Mouse (Mus musculus) hindbrain, embryonic 14.5 days (tissue): ENCODE measurements around the gene Txndc15. TPM values are rescaled to one million over a fixed set of nuclear protein-coding genes. Genes with fewer than 3 reads are reported as not detected.

Source experiments
- ATAC-seq: fragments of 200-750 bp; cut with Nextera tagmentation; 2 replicates; pipeline ENCODE4 v1.8.0; 2017; ENCODE audit warnings: moderate number of reproducible peaks, mild to moderate bottlenecking, moderate TSS enrichment, moderate library complexity; ENCODE audit not compliant: low FRiP score
- DNase-seq: peaks from one replicate; pipeline ENCODE4 v3.0.0-alpha.2; 2015; ENCODE audit warnings: low spot score
- H3K27ac ChIP-seq: fragments of 300-500 bp; sonication (generic); 2 replicates; pipeline ENCODE4 v1.5.1; 2014; ENCODE audit warnings: mild to moderate bottlenecking, moderate library complexity
- H3K27me3 ChIP-seq: fragments of 300-500 bp; sonication (generic); 2 replicates; pipeline ENCODE4 v1.6.1; 2014; ENCODE audit warnings: mild to moderate bottlenecking, low read length, mixed read lengths; ENCODE audit not compliant: control insufficient read depth, insufficient read depth
- H3K36me3 ChIP-seq: fragments of 300-500 bp; sonication (generic); replicated peaks from 2 replicates; pipeline ENCODE4 v1.6.1; 2014; ENCODE audit not compliant: control insufficient read depth, insufficient read depth
- H3K4me1 ChIP-seq: fragments of 300-500 bp; sonication (generic); replicated peaks from 2 replicates; pipeline ENCODE4 v1.6.1; 2014; ENCODE audit warnings: antibody characterized with exemption, low read length, mixed read lengths; ENCODE audit not compliant: control insufficient read depth, insufficient read depth
- H3K4me2 ChIP-seq: fragments of 300-500 bp; sonication (generic); replicated peaks from 2 replicates; pipeline ENCODE4 v1.6.1; 2014; ENCODE audit warnings: mild to moderate bottlenecking, moderate library complexity
- H3K4me3 ChIP-seq: fragments of 300-500 bp; sonication (generic); replicated peaks from 2 replicates; pipeline ENCODE4 v1.5.1; 2014; ENCODE audit warnings: mild to moderate bottlenecking, low read length
- H3K9ac ChIP-seq: fragments of 300-500 bp; sonication (generic); 2 replicates; pipeline ENCODE4 v1.6.1; 2014
- H3K9me3 ChIP-seq: fragments of 300-500 bp; sonication (generic); 2 replicates; pipeline ENCODE4 v1.6.1; 2016; ENCODE audit warnings: low read length; ENCODE audit not compliant: control insufficient read depth
- WGBS: fragments of 180-500 bp; shearing (Covaris S2); extraction: QIAGEN DNeasy Blood & Tissue Kit; methylation state at CpG from one replicate; pipeline ENCODE4 v1.1.7; 2014; 5-methylcytosine and 5-hydroxymethylcytosine counted together
- polyA plus RNA-seq: library from polyadenylated mRNA; unstranded; fragments of >200 nt; fragmentation: Nextera tagmentation; extraction: Ambion mirVana; gene quantifications from 2 replicates; pipeline ENCODE4 v1.2.1, GENCODE M21; 2014

The Txndc15 gene
- polyA plus RNA-seq, 1 experiment from 2014 or later, result 145 TPM

GRCm38 (mm10) chr13:55756789-55757188 is 42.3 kb downstream of the Txndc15 start:
- H3K27me3 ChIP-seq, result no peaks in the 10 kb centered on the region
- H3K27ac ChIP-seq, result no peak overlapping the region
- DNase-seq (no peak), ATAC-seq (no peak)
- no peak overlapping the region for H3K9ac ChIP-seq
- no peaks in the 10 kb centered on the region for H3K9me3 ChIP-seq
- H3K36me3 ChIP-seq, result no peaks in the 10 kb centered on the region
- no peak overlapping the region for H3K4me3 ChIP-seq
- no peak overlapping the region for H3K4me2 ChIP-seq
- 44% methylated on average over 8 of the region's 8 CpGs for whole genome bisulfite sequencing
- no peaks in the 10 kb centered on the region for H3K4me1 ChIP-seq

DNA sequence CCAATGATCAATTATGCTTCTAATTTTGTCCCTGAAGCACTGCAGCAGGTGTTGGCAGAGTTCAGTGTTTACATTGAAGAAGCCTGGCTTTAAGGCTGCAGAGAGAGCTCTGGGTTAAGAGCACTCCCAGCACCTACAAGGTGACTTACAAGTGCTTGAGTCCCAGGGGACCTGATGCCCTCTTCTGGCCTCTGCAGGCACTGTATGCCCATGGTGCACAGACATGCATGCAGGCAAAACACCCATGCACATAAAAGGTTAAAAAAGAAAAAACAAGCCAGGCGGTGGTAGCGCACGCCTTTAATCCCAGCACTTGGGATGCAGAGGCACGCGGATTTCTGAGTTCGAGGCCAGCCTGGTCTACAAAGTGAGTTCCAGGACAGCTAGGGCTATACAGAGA is 43.2 kb downstream of the Txndc15 start:
- Histone ChIP-seq H3K4me1 (no peaks in the 10 kb centered on the region), H3K27me3 (no peaks in the 10 kb centered on the region), H3K36me3 (no peaks in the 10 kb centered on the region), H3K27ac (no peak overlapping the region), H3K9me3 (no peaks in the 10 kb centered on the region), H3K4me2 (no peak overlapping the region), H3K9ac (no peak overlapping the region), H3K4me3 (no peak overlapping the region)
- DNase-seq (no peak), ATAC-seq (no peak)
- 89% methylated on average over 6 of the region's 6 CpGs for WGBS

DNA sequence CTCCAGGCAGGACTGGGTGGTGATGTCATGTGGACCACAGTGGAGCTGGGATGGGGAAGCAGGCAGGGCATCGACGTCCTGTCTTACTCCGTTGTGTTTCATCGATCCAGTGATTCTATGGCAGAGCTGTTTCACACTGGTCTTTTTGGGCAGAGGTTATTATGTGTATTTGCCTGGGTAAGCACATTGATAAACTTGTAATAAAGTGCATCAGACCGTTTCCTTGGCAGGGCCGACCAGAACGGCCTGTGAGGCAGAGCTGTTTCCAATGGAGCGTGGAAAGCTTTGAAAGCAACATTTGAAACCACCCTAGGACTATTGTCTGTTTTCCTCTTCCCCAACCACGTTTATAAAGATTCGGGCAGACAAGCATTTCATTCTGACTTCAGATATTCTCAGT is 46.1 kb downstream of the Txndc15 start:
- Histone ChIP-seq H3K27ac (no peak overlapping the region), H3K4me2 (no peak overlapping the region), H3K4me3 (no peak overlapping the region), H3K36me3 (no peaks in the 10 kb centered on the region), H3K9me3 (no peaks in the 10 kb centered on the region), H3K27me3 (no peaks in the 10 kb centered on the region), H3K9ac (no peak overlapping the region), H3K4me1 (no peaks in the 10 kb centered on the region)
- ATAC-seq, result no peak
- DNase-seq, result no peak
- 39% methylated on average over 10 of the region's 10 CpGs for WGBS

DNA sequence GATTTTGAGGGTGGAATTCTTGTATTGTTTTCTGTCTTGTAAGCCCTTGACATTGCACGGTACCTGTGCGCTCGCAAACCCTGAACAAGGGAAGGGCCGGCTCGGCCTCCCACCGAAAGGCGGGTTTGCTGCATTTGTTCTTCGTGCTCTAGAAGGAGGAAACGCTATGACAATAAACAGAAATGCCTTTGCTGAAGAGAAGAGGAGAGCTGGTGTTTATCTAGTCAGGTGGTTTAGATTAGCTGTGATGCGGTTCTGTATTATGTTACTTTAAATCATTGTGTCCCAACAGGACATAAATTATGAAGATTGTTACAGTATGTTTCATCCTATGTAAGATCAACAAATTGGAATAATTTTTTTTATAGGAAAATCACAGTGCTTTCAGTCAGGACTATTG is 47.0 kb downstream of the Txndc15 start:
- no peak overlapping the region for H3K4me2 ChIP-seq
- 75% methylated on average over 10 of the region's 10 CpGs for WGBS

DNA sequence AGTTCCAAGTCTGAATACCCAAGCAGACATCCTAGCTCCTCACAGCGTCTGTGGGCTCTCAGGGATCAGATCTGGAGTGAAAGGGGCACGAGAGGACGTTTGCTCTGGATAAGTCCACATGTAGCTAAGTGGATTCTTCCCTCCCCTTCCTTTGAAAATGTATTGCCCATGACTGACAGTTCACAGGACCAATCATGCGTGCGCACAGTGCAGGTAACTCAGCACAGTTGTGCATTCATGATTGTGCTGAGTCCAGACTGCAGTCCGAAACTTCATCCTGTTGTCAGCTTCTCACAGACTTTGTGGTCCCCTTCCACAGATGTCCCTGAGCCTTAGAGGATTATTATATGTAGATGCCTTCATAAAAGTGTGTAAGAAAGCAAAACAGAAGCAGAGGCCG is 59.9 kb downstream of the Txndc15 start:
- no peaks in the 10 kb centered on the region for H3K9me3 ChIP-seq
- no peak overlapping the region for H3K9ac ChIP-seq
- ATAC-seq (no peak), DNase-seq (no peak)
- no peaks in the 10 kb centered on the region for H3K27me3 ChIP-seq
- H3K4me1 ChIP-seq, result no peaks in the 10 kb centered on the region
- no peak overlapping the region for H3K4me2 ChIP-seq
- no peak overlapping the region for H3K4me3 ChIP-seq
- H3K36me3 ChIP-seq, result no peaks in the 10 kb centered on the region
- WGBS, result 88% methylated on average over 7 of the region's 7 CpGs
- H3K27ac ChIP-seq, result no peak overlapping the region

More for the DNA sequence above, 47.0 kb downstream of the Txndc15 start:
- no peaks in the 10 kb centered on the region for H3K9me3 ChIP-seq
- ATAC-seq (no peak), DNase-seq (no peak)
- no peaks in the 10 kb centered on the region for H3K4me1 ChIP-seq
- H3K9ac ChIP-seq, result no peak overlapping the region
- H3K27ac ChIP-seq, result no peak overlapping the region
- no peaks in the 10 kb centered on the region for H3K27me3 ChIP-seq
- no peaks in the 10 kb centered on the region for H3K36me3 ChIP-seq
- no peak overlapping the region for H3K4me3 ChIP-seq

- ATAC-seq (no peak), DNase-seq (no peak)
- no peaks in the 10 kb centered on the region for H3K9me3 ChIP-seq
- 72% methylated on average over 11 of the region's 11 CpGs for WGBS
- H3K4me2 ChIP-seq, result no peak overlapping the region
- H3K27ac ChIP-seq, result no peak overlapping the region
- H3K36me3 ChIP-seq, result no peaks in the 10 kb centered on the region
- no peaks in the 10 kb centered on the region for H3K4me1 ChIP-seq
- no peaks in the 10 kb centered on the region for H3K27me3 ChIP-seq
- no peak overlapping the region for H3K9ac ChIP-seq
- no peak overlapping the region for H3K4me3 ChIP-seq
These were observed 60.6 kb downstream of the Txndc15 start for GRCm38 (mm10) chr13:55775056-55775455.

Other genes with a start within 250 kb of the Txndc15 start
- gene Dbn1, start 226.5 kb upstream of the Txndc15 start, polyA plus RNA-seq, result 406 and 416 TPM in 2 replicates
- gene Pdlim7, start 201.0 kb upstream of the Txndc15 start, polyA plus RNA-seq, result 139 and 141 TPM in 2 replicates
- 3.8 and 5.7 TPM in 2 replicates for gene Dok3, start 185.4 kb upstream of the Txndc15 start, polyA plus RNA-seq
- 49.5 and 51.1 TPM in 2 replicates for gene Ddx41, start 178.0 kb upstream of the Txndc15 start, polyA plus RNA-seq
- gene Fam193b, start 143.5 kb upstream of the Txndc15 start, polyA plus RNA-seq, result 41.4 and 47.4 TPM in 2 replicates
- 45.7 and 53.6 TPM in 2 replicates for gene Tmed9, start 140.9 kb upstream of the Txndc15 start, polyA plus RNA-seq
- 18.3 and 25.3 TPM in 2 replicates for gene B4galt7, start 114.8 kb upstream of the Txndc15 start, polyA plus RNA-seq
- 105 and 107 TPM in 2 replicates for gene Caml, start 91.6 kb upstream of the Txndc15 start, polyA plus RNA-seq
- 24.8 and 25.6 TPM in 2 replicates for gene Ddx46, start 79.6 kb upstream of the Txndc15 start, polyA plus RNA-seq
- gene B230219D22Rik, start 21.5 kb upstream of the Txndc15 start, polyA plus RNA-seq, result 96.0 and 101 TPM in 2 replicates
- gene Pcbd2, start 12.7 kb downstream of the Txndc15 start, polyA plus RNA-seq, result 23.6 and 25.3 TPM in 2 replicates
- gene Catsper3, start 69.9 kb downstream of the Txndc15 start, polyA plus RNA-seq, result 0.21 TPM in 1 of 2 replicates, not detected in the other
- gene Pitx1, start 121.5 kb downstream of the Txndc15 start, polyA plus RNA-seq, result not detected in 2 replicates